In the genomic region with DNA sequence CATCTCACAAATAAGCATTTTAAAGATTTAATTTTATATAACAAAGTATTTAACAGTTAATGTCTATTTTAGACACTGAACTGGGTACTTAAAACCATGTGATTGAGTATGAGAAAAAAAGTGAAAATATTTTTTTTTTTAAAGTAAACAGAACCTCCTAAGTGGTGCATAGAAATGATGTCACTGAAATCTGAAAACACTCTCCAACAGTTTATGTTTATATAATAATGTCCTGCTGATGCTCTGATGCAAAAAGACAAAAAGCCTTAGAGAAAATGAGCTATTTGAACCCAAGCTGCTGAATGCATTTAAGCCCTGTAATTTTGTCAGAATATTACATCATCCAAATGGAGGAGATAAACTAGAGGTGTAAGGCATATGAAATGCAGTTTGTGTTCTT, we compare ENCODE assay signal across 26 mouse cellular contexts.
DNase-seq lines count a peak whose midpoint lies in the region; ATAC-seq and TF ChIP-seq lines count a peak whose summit lies in the region.
"Had no signal": no experiment of that assay in that cellular context is flagged by ENCODE, and none has a peak within 500 bp of the region (broad histone marks: within the 10 kb centered on the region; RNA-seq: fewer than 3 reads in every experiment).

No protein-coding gene starts in this region.

- no peaks in the 10 kb centered on the region for H3K79me2 ChIP-seq in MEL (ENCODE audit: control insufficient read depth, insufficient read depth, low read length, poor library complexity)
- H3K79me2 ChIP-seq in myocyte (ENCODE audit: control insufficient read depth, insufficient read depth): no peaks in the 10 kb centered on the region

- H3K4me2 ChIP-seq in lung, embryonic 15.5 days: no peak overlapping the region
- no peak overlapping the region for H3K4me2 ChIP-seq in lung, postnatal 0 days (replicated peaks; ENCODE audit: low read depth, low read length)
- H3K4me2 ChIP-seq in myocyte (ENCODE audit: low read depth): peak overlapping the region; percentile 7
- H3K4me2 ChIP-seq: embryonic facial prominence, embryonic 13.5 days; embryonic facial prominence, embryonic 15.5 days; forebrain, embryonic 12.5 days had no signal

- no peak for DNase-seq in lung, postnatal 14 days
- peak; percentile 47 for DNase-seq in lung, postnatal 0 days (ENCODE audit: low spot score)
- DNase-seq in lung, postnatal 36 days: no peak
- DNase-seq in MEL (ENCODE audit: low read depth, low spot score): peak; percentile 11
- no peak for DNase-seq in c-Kit-positive CD71-positive TER-119-positive erythroid progenitor cells, embryonic 14.5 days (ENCODE audit: low spot score)
- DNase-seq: adrenal gland, adult 8-10 months; adrenal gland, postnatal 14 days; adrenal gland, postnatal 36 days; cerebellum, adult 11 months; cerebellum, adult 18-20 months; cerebellum, adult 8-10 months; cerebellum, adult 9-11 months; cerebellum, postnatal 14 days; cerebellum, postnatal 36 days; embryo, embryonic 11 days had no signal

- no peak overlapping the region for H3K4me3 ChIP-seq in lung, embryonic 15.5 days
- H3K4me3 ChIP-seq in lung, postnatal 0 days (ENCODE audit: low read depth, low read length): no peak overlapping the region
- H3K4me3 ChIP-seq in MEL (ENCODE audit: control insufficient read depth in 1 of 2, insufficient read depth in 1 of 2, low read depth in 2 of 2, low read length in 2 of 2) (no peak overlapping the region), myocyte (no peak overlapping the region)
- H3K4me3 ChIP-seq: embryonic facial prominence, embryonic 13.5 days; embryonic facial prominence, embryonic 15.5 days; erythroblast, embryonic 14.5 days; forebrain, embryonic 10.5 days; forebrain, embryonic 12.5 days had no signal

- H3K4me1 ChIP-seq in lung, embryonic 15.5 days: no peaks in the 10 kb centered on the region
- no peaks in the 10 kb centered on the region for H3K4me1 ChIP-seq in lung, postnatal 0 days (ENCODE audit: insufficient read depth, low read depth, low read length)
- peaks cover 0 to 2% of the 10 kb centered on the region in 2 experiments; a peak in 2 of 4 replicates for H3K4me1 ChIP-seq in MEL (ENCODE audit: control insufficient read depth in 1 of 2, insufficient read depth in 2 of 2, low read length in 2 of 2)
- H3K4me1 ChIP-seq: embryonic facial prominence, embryonic 13.5 days; embryonic facial prominence, embryonic 15.5 days; forebrain, embryonic 10.5 days; forebrain, embryonic 12.5 days had no signal

- no peak for TF ChIP-seq RAD21 in MEL (IDR thresholded peaks at IDR 0.05; ENCODE audit: low read depth, low read length)

- H3K27ac ChIP-seq in lung, embryonic 15.5 days: no peak overlapping the region
- H3K27ac ChIP-seq in lung, postnatal 0 days (ENCODE audit: low read length): no peak overlapping the region
- H3K27ac ChIP-seq in MEL (ENCODE audit: control insufficient read depth, low read depth, low read length): no peak overlapping the region
- H3K27ac ChIP-seq: embryonic facial prominence, embryonic 13.5 days; embryonic facial prominence, embryonic 15.5 days; forebrain, embryonic 10.5 days; forebrain, embryonic 12.5 days had no signal

- no peak overlapping the region for H3K9ac ChIP-seq in lung, embryonic 15.5 days
- H3K9ac ChIP-seq in lung, postnatal 0 days (replicated peaks; ENCODE audit: low read depth): no peak overlapping the region
- no peak overlapping the region for H3K9ac ChIP-seq in MEL (ENCODE audit: control insufficient read depth, low read depth, low read length, poor library complexity, severe bottlenecking)
- H3K9ac ChIP-seq: embryonic facial prominence, embryonic 13.5 days; embryonic facial prominence, embryonic 15.5 days; forebrain, embryonic 12.5 days had no signal

- no peak overlapping the region for H3ac ChIP-seq in myocyte (ENCODE audit: control insufficient read depth, insufficient read length)

- no peaks in the 10 kb centered on the region for H3K27me3 ChIP-seq in lung, embryonic 15.5 days
- no peaks in the 10 kb centered on the region for H3K27me3 ChIP-seq in lung, postnatal 0 days (replicated peaks; ENCODE audit: insufficient read depth, low read length)
- no peaks in the 10 kb centered on the region for H3K27me3 ChIP-seq in MEL (ENCODE audit: control insufficient read depth in 1 of 2, insufficient read depth in 2 of 2, low read length in 2 of 2)
- H3K27me3 ChIP-seq in myocyte (ENCODE audit: control insufficient read depth, insufficient read depth, insufficient read length): no peaks in the 10 kb centered on the region
- H3K27me3 ChIP-seq: embryonic facial prominence, embryonic 13.5 days; embryonic facial prominence, embryonic 15.5 days; forebrain, embryonic 12.5 days; Patski had no signal

- TF ChIP-seq CTCF in lung, postnatal 0 days (IDR thresholded peaks at IDR 0.05): no peak
- TF ChIP-seq CTCF in MEL (IDR thresholded peaks at IDR 0.05 in 2 of 3, conservative IDR thresholded peaks at IDR 0.05 in 1 of 3; ENCODE audit: control insufficient read depth in 1 of 3, insufficient read depth in 1 of 3, low read depth in 2 of 3, low read length in 3 of 3, poor library complexity in 1 of 3, severe bottlenecking in 1 of 3): no peak

- 0 out of 2 replicates have a peak, but pooled peaks have one; percentile 11 for TF ChIP-seq EP300 in lung, postnatal 0 days (IDR thresholded peaks at IDR 0.05)
- TF ChIP-seq EP300 in MEL (IDR thresholded peaks at IDR 0.05; ENCODE audit: low read depth in 1 of 2, low read length in 2 of 2): peak in 1 of 2 experiments; percentile 18; a peak in 1 of 4 replicates

- H3K9me3 ChIP-seq in lung, embryonic 15.5 days: no peaks in the 10 kb centered on the region
- no peaks in the 10 kb centered on the region for H3K9me3 ChIP-seq in lung, postnatal 0 days (ENCODE audit: low read length)
- no peaks in the 10 kb centered on the region for H3K9me3 ChIP-seq in MEL (replicated peaks; ENCODE audit: insufficient read depth, low read length)
- H3K9me3 ChIP-seq: embryonic facial prominence, embryonic 13.5 days; embryonic facial prominence, embryonic 15.5 days; forebrain, embryonic 10.5 days; forebrain, embryonic 12.5 days had no signal

- peak; percentile 55; the same call in 1 of the 2 replicates for ATAC-seq in lung, embryonic 15.5 days (ENCODE audit: borderline replicate concordance, extremely low read depth, low FRiP score, low TSS enrichment)
- ATAC-seq in lung, postnatal 0 days: no peak
- ATAC-seq: activated CD4-positive, CD25-positive, alpha-beta regulatory T cell, adult 4 months; forebrain, embryonic 14.5 days; forebrain, embryonic 16.5 days; Patski had no signal

- no peak for TF ChIP-seq POLR2A in MEL (IDR thresholded peaks at IDR 0.05; ENCODE audit: control insufficient read depth in 1 of 2, insufficient read depth in 1 of 2, low read depth in 1 of 2, low read length in 2 of 2, poor library complexity in 1 of 2)
- no peak for TF ChIP-seq POLR2A in myocyte (IDR thresholded peaks at IDR 0.05; ENCODE audit: insufficient read length, low read depth)

- H3K36me3 ChIP-seq in lung, embryonic 15.5 days: no peaks in the 10 kb centered on the region
- no peaks in the 10 kb centered on the region for H3K36me3 ChIP-seq in lung, postnatal 0 days (ENCODE audit: insufficient read depth, low read length)
- H3K36me3 ChIP-seq in MEL (ENCODE audit: control insufficient read depth in 1 of 2, insufficient read depth in 2 of 2, low read length in 2 of 2) (peaks cover 0 to 4% of the 10 kb centered on the region in 2 experiments; a peak in 2 of 4 replicates), myocyte (ENCODE audit: control insufficient read depth, insufficient read depth) (no peaks in the 10 kb centered on the region)
- H3K36me3 ChIP-seq: embryonic facial prominence, embryonic 13.5 days; embryonic facial prominence, embryonic 15.5 days; forebrain, embryonic 10.5 days; forebrain, embryonic 12.5 days had no signal

TF ChIP-seq in MEL, 35 proteins besides CTCF, POLR2A, EP300 and RAD21:
- TF ChIP-seq KAT2A (conservative IDR thresholded peaks at IDR 0.05; ENCODE audit: low read depth, low read length) (no peak), MYB (IDR thresholded peaks at IDR 0.05; ENCODE audit: low read depth, low read length) (no peak), BHLHE40 (IDR thresholded peaks at IDR 0.05; ENCODE audit: borderline replicate concordance, low read depth, low read length) (no peak), USF2 (IDR thresholded peaks at IDR 0.05; ENCODE audit: borderline replicate concordance in 1 of 2, insufficient read depth in 1 of 2, low read depth in 1 of 2, low read length in 2 of 2) (no peak), E2F4 (IDR thresholded peaks at IDR 0.05; ENCODE audit: borderline replicate concordance, low read depth, low read length) (no peak), HCFC1 (IDR thresholded peaks at IDR 0.05; ENCODE audit: low read depth, low read length) (no peak), TBP (IDR thresholded peaks at IDR 0.05; ENCODE audit: low read depth, low read length) (no peak), ELF1 (IDR thresholded peaks at IDR 0.05; ENCODE audit: low read depth, low read length) (no peak), CHD2 (IDR thresholded peaks at IDR 0.05; ENCODE audit: low read length) (no peak)

TF ChIP-seq in myocyte, 11 proteins besides CTCF, POLR2A, EP300 and RAD21:
- 0 out of 2 replicates have a peak, but pooled peaks have one; percentile 36 for TF ChIP-seq CEBPB (IDR thresholded peaks at IDR 0.05; ENCODE audit: insufficient read depth, poor library complexity, severe bottlenecking)
- no peak for TF ChIP-seq MYOD1 (IDR thresholded peaks at IDR 0.05; ENCODE audit: control insufficient read depth in 1 of 3, insufficient read length in 2 of 3, low read depth in 2 of 3)

Comparison
In these comparisons a context has a peak if more than half of its experiments do, and no peak if none do; other contexts are left out.
1. DNase-seq: peak in lung, postnatal 0 days (single experiment) and MEL (single experiment); none in lung, postnatal 14 days (single experiment), lung, postnatal 36 days (single experiment) and c-Kit-positive CD71-positive TER-119-positive erythroid progenitor cells, embryonic 14.5 days (single experiment).